Mouse (Mus musculus): Measurements from ENCODE around the gene Pde4d.

Pde4d gene

DNA sequence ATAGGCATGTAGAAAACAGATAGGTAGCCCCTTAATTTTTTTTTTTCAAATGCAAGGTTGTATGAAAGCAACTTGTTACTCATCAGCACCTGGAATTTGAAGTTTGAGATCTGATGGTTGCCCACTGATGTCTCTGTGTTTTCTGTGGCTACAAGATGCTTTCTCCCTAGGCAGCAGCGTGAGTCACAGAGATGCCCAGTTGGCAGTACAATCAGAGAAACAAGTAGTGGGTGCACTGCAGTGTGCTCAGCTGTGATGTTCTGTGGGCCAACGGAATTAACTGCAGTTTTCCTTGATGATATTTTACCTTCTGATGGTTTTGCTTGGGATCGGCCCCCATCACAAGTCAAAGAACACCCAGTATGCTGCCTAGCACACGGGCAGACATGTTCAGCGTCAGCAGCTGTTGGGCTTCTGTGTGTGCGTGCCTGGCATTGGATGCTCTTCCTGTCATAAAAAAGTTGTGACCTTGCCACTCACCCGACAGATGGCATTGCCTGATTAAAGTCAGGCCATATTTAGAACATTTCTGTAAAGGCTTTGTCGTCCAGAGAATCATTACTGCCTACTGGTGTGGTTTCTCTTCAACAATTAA is 939.0 kb downstream of the Pde4d start:
- peak in 1 of 2 experiments; percentile 2 for DNase-seq (ENCODE audit: low spot score in 2 of 2)

DNA sequence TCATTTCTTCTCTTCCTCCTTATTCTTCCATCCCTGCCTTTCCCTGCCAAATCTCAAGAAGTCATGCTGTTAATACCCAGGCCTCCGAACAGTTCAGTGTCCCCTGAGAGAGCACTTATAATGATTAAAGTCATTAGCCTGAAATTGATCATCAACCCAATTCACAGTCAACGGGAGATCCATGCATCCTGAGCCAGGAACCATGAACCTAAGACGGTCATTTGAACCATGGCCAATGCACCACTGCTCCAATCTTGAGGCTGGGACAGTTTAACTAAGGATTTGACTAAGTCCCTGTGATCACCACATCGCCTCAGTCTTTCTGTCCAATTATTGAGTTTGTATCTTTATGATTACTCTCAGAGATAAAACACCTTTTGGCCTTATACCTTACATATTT is 952.6 kb downstream of the Pde4d start:
- DNase-seq (ENCODE audit: low spot score in 2 of 2), result no peak

DNA sequence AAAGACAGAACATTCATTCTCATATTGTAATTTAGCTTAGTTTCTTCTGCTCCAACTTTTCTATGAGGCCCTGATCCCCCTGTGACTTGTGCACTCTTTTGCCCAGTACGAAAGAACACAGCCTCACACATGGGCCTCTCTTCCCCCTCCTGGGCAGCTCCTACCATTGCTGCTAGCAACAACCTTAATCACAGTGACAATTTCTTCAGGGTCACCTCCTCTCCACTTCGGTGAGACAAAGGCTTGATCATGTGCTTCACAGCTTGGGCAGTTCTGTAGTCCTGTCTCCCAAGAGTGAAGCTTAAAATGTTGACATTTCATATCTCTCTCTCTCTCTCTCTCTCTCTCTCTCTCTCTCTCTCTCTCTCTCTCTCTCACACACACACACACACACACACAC is 953.2 kb downstream of the Pde4d start:
- no peak for DNase-seq (ENCODE audit: low spot score in 2 of 2)

DNA sequence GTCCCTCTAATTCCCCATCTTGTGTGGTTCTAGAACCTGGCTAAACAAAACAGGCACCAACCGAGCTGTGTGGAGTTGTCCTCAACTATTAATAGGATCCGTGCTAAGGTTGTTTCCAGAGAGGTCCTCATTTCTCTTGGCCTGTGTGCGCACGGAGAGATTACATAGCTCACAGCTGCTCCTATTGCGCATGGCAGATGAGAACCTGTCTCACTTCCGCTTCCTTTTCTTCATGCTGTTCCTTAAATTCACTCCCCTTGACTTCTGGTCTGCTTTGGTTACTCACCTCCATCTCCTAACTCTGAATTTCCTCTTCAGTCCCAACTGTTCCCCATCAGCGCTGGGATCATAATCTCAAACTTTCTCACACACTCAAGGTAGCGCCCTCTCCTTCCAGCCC is 956.6 kb downstream of the Pde4d start:
- DNase-seq (ENCODE audit: low spot score in 2 of 2), result no peak

DNA sequence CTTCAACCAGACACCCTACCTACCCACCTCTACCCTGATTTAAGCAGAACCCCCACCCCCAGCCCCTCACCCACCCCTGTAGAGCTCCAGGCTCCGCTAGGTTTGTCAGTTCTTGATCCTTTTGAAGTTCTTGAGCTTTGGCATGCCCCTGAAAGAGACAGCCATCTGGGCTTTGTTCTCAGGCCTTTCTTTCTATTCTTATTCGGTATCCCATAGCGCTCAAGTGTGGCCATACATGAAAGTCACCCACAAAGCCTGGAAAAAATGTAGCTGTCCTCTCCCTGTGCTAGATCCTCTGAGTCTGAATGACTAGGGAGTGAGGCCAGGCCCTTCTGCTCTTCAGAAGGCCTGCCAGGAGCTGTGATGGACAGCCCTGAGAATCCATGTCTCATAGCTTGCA is 957.6 kb downstream of the Pde4d start:
- no peak for DNase-seq (ENCODE audit: low spot score in 2 of 2)

DNA sequence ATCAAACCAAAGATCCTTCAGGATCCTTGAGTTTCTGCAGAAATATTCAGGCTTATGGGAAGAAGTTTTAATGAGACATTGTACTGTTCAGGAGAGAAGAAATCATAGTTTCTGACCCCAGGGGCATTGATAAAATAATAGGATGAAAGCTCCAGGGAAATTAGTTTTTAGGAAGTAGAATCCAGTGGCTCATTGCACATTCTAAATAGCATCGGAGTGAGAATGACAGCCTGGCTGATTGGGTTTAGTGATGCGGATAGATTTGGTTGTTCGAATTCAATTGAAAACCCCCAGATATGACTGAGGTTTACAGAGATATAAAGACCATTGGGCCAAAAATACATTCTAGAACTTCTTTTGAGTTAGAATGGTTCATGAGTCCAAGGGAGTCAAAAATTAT is 970.7 kb downstream of the Pde4d start:
- DNase-seq (ENCODE audit: low spot score in 2 of 2), result no peak

DNA sequence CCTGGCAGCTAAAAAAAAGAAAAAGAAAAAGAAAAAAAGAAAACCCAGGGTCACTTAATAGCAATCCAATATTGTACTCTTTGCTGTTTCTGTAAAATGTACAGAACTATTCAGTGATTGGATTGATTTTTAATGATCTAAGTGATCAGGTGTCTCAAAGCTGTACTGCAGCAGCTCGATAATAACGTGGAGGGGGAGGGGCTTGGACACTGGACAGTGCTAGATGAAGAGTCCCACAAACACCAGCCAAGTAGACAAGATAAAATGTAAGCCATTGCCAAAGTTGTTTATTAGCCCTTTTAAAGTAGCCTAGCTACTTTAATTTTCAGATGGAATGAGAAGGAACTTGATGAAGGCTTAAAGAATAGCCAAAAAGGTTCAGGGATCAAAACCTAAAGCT is 975.2 kb downstream of the Pde4d start:
- DNase-seq (ENCODE audit: low spot score in 2 of 2), result no peak

DNA sequence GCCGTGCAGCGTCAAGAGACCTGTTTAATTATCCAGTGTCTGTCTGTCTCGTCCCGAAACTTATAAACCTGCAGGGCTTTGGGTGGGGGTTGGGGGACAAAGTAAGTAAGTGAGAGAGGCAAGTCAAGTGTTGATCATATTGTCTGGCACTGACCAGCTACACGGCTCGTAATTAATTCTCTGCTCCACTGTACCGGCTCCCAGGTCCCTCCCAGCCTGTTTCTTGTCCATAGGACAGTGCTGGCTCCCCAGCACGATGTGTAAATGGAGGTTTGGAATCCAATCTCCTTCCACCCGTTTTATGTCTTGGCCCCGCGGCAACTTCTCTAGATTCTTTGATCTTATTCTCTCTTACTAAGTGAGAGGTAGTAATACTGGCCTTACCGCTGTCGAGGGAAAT is 975.8 kb downstream of the Pde4d start:
- DNase-seq (ENCODE audit: low spot score in 2 of 2), result no peak

DNA sequence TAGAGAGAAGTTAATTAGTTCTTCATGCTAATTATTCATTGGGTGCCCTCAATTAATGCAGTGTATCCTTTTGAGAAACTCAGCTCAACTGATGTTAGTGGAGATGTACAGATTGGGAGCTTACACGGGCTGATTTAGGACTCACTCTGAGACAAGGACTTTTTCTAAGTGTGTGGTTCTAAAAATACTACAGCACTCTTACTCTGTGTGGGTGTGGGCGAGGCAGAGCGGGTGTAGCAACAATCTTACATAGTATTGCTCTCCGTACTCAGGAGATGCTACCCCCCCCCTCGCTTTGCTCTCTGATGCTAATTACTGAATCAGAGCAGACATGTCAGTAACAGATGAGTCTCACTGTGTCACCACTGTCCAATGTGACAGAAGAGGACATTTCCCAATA is 976.3 kb downstream of the Pde4d start:
- peak; percentile 13 to 45 for DNase-seq (ENCODE audit: low spot score in 2 of 2)

DNA sequence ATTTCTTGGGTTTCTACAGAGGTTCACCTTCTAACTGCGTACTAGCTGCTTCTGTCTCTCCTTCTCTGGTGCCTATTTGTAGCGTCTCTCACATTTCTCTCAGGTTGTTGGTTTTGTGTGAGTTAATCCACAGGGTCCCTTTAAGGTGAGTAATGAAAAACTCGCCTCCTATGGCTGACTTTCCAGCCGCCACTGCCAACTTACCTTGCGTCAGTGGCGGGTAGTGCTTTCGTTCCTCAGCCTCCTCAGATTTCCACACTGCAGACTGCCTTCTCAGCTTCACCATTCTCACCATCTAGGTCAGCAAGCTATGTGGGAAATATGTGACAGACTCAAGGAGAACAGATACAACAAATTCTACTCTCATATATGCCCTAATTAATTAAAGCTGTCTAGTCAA is 977.8 kb downstream of the Pde4d start:
- DNase-seq (ENCODE audit: low spot score in 2 of 2), result no peak

DNA sequence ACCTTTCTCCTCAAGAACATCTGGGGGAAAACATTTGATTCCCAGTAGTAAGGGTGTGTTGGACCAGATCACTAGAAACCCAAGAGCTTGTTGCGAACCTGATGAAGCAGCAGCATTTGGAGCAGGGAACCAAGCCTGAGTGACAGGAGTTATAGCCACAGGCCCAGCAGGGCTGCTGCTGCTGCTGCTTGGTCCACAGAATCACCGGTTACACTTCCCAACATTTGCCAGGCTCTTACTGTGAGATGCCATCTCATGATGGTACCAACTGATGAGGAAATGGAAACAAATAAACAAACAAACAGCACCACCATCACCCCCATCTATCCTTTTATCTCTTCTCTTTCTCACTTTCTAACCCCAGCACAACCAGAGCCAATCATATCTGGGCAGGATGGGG is 979.8 kb downstream of the Pde4d start:
- DNase-seq (ENCODE audit: low spot score in 2 of 2), result no peak

DNA sequence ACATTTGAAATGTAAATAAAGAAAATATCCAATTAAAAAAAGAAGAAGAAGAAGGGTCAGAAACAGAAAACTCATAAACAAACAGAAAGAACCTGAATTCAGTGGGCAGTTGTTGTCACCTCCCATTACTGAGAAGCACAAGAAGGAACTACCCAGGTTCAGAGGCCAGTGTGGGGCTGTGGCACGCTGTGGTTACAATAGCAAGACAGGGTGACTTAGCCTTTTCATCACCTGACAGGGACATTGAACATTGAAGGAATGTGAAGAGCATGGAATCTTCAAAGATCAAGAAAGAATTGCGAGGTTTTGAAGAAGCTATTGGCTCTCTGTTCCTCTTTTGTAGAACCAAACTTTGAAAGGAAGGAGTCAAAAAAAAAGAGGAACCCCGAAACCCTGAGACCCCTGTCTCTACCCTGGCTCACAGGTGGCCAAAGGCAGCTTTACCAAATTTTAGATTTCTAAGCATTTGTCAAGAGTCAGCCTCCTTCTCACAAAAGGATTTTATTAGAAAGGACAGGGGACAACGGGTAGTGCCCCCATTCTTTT is 987.6 kb downstream of the Pde4d start:
- no peak for DNase-seq (ENCODE audit: low spot score in 2 of 2)

DNA sequence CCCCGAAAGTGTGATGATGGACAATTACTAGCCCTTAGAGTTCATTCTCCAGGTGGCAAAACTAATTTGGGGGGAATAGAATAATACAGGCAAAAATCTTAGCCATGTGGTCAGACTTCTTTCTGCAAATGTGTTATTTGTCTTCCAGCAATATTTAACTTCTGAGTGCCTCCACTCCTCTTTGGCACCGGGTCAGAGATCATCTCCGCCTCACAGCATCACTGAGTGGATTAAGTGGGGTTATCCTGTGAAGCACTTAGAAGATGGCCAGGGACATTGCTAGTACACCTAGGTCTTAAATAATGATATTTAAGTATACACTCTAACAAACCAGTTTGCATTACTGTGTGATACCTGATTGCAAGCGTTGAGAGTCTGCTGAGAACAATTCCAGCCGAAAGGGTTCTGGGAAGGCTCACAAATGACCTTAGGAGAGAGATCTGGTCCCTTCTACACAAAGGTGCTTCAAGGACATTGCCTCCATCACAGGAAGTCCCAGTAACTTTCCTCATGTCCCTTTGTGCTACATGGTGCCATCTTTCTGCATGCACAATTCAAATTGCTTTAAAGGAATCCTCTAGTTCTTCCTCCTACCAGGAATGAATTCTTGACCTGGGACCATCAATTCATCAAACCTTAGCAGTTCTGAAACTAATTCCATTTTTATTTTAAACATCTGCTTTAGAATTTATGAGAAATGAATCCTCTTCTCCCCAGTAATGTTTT is 989.9 kb downstream of the Pde4d start:
- DNase-seq (ENCODE audit: low spot score in 2 of 2), result no peak

DNA sequence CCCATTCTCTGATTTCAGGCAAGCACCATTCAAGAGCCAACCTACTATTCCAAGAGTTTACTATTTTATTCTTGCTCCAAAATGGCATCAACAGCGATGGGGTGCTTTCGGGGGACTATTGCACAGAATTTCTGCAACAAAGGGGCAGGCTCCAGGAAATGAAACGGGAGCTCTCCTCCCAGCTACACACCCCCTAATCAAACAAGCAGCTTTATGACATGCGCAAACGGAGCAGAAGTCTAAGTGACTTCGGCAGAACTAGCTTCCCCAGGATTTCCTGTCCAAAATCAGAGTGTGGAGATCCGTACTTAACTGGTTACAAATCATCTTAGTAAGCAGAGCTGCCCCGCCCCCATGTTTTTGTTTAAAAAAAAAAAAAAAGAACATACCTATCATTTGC is 990.6 kb downstream of the Pde4d start:
- DNase-seq (ENCODE audit: low spot score in 2 of 2), result peak; percentile 29 to 30

DNA sequence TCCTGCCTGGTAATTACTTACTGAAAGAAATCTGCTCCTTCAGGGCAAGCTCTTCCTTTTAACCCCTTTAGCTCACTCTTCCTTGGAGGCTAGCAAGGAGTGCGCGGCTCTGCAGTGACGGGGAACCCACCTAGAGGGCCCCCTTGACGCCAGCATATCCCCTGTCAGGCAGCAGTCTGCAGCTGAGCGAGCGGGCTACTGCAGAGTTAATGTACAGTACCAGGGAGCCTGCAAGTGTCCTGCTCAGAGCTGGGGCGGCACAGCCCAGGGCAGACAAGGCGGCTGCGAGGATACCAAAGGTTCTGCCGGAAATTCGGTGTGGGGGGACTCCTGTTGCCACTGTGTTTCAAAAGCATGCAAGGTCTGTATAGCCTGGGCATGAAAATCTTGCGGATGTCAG is 991.1 kb downstream of the Pde4d start:
- DNase-seq (ENCODE audit: low spot score in 2 of 2), result peak; percentile 78 to 82

DNA sequence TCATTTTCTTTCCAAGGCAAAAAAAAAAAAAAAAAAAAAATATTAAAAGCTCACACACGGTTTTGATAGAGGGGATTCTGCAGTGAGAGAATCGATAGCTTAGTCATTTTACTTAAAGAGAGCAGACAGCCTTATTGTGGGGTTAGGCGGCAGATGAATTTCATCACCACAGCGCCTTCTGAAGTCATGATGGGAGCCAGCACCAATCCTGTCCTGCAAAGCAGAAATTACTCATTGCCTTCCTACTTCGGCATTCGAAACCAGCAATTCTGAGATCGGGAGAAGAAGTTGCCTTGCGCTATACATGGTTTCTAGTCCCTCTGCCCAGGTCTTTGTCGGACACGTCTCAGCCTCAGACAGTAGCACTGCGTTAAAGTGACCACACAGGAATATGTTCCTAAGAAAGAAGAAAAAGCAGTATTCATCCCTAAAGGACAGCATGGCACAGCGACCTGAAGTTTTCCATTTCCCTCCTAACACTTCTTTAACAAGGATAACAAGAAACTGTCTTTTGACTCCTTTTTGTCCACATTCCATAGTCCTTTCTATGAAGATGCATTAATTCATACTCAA is 991.7 kb downstream of the Pde4d start:
- DNase-seq (ENCODE audit: low spot score in 2 of 2), result peak; percentile 23 to 24

DNA sequence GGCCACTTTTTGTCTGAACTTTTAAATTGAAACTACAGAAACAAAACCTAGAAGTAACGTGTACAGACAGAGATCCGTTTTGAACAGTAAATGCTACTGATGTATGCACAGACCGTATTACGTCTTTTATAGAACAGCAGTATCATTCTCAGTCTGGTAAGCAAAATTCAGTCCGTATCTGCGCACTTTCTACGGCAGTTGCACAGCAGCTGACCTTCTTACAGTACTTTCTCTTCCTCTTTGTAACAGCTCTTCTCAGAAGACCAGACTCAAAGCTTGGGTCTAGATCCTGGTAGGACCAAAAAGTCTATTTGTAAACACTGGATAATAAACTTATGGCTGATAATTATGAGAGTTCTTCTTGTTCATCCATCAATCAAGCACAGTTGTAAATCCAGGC is 996.4 kb downstream of the Pde4d start:
- no peak for DNase-seq (ENCODE audit: low spot score in 2 of 2)

DNA sequence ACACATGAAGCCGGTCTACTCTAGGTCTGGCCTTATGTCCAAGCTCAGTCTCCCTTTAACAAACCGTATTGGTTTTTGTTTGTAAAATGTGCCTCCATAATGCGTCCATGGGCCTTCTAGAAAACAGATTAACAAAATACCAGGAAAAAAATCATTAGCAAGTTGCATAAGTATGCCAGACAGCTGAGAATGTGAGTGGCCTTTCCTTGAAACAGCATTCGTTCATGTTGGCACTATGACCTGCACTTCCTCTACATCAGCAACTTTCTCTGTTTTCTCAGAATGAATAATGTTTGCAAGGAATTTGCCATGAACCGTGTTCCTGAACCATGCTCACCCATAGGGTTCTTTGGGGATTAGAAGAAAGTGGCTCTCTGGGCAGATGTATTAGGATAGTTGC is 998.4 kb downstream of the Pde4d start:
- DNase-seq (ENCODE audit: low spot score in 2 of 2), result no peak

DNA sequence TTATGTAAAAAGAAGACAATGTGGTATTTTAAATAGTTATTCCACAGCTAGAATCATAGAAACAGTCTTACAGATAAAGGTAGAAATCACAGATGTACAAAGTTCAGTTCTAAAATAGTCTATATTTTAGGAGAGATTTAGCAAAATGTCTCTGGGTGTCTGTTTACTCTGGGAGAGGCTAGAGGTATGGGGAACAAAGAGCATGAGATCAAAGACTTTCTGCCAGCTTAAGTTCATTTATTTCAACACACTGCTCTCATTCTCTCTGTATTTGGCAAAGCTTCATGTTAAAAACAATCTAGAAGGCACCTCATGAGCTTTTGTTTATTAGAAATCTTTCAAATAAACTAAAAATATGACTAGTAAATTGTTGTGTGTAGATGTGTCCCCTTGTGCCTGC is 1024.6 kb downstream of the Pde4d start:
- no peak for DNase-seq (ENCODE audit: low spot score in 2 of 2)

DNA sequence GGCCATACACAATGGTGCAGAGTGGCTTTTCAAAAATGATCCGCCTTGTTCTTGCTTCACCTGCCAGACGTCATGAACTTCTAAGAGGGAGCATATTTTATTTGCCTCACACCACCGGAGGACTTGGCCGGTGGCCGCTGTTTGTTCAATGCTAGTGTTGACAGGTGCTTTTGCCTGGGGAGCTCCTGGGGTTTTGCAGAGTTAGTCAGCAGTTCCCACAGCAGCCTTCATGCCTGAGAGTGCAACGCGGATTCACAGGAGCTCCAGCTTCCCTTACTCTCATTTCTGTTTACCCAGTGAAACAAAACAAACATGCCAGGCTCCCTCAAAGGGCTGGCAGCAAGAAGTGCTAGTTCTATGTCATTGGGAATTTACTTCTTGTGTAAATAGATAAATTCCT is 1031.7 kb downstream of the Pde4d start:
- no peak for DNase-seq (ENCODE audit: low spot score in 2 of 2)

DNA sequence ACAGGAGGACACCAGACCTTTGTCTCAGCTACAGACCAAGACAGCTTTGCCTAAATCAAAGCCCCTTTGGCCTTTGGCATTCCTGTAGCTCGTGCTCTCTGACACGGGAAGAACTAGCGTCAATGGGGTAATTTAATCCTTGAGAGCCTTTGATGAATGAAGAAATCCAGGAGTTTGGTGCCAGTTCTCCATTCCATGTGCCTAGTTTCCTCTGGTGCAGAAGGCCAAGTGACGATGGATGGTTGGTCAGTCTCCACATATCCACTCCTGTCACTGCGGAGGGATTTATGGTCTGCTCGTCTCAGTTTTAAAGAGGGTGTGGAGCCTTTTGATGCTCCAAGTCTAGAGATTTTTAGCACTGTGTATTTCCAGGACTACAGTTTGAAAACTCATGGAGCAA is 1036.4 kb downstream of the Pde4d start:
- no peak for DNase-seq (ENCODE audit: low spot score in 2 of 2)

DNA sequence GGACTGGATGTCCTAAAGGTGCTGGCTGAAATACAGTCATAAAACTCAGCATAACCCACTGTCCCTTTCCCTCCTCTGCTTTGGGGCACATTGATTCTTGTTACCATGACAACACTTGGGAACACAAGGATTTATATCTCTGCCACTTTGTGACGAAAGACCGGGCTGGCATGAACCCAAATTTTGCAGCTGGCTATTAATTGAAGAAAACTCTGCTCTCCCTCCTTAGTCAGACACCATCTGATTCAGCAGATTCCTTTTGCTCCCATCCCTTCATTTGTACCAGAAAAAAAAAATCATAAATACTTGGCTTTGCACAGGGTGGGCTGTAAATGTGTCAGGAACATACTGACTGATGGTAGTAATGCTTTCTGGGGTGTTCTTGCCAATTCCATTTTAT is 1037.6 kb downstream of the Pde4d start:
- DNase-seq (ENCODE audit: low spot score in 2 of 2), result no peak

DNA sequence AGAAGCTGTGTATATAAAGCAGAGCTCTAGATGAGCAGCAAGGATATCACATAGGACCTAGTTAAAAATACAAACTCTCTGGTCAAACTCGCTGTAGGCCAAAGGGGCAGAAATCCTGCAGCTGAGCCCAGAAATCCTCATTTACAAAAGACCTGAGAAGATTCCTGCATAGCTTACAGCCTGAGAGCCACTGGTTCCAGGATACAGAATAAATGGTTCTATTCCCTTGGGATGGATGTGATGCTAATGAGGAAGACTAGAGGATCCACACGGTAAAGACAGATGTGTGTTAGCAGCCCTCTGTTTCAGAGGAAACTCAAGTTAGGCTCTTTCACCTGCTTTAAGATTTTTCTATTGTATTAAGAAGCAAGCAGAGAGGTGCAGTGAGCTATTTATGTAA is 1041.1 kb downstream of the Pde4d start:
- no peak for DNase-seq (ENCODE audit: low spot score in 2 of 2)

All from right cerebral cortex, postnatal 36 days (tissue).